Mouse (Mus musculus): ENCODE measurements around the gene Map9. TPM values are rescaled to one million over a fixed set of nuclear protein-coding genes. Genes with fewer than 3 reads are reported as not detected.
"Not testable (repeated sequence)": the region's sequence is repeated elsewhere in the genome, so short reads cannot be mapped to it uniquely, and the experiment has no call there.

Map9 gene
- polyA plus RNA-seq, 1 experiment from 2014 or later: 8.9 TPM

- ATAC-seq (ENCODE audit: insufficient number of reproducible peaks, insufficient read depth, low FRiP score, low TSS enrichment, low read depth): no peak
- H3K4me1 ChIP-seq: no peaks in the 10 kb centered on the region
- H3K27ac ChIP-seq: no peak overlapping the region
- no peaks in the 10 kb centered on the region for H3K9me3 ChIP-seq
- no peak overlapping the region for H3K4me3 ChIP-seq
- WGBS: 89% methylated on average over 3 of the region's 3 CpGs
- no peak overlapping the region for H3K9ac ChIP-seq
- no peaks in the 10 kb centered on the region for H3K27me3 ChIP-seq
- H3K4me2 ChIP-seq: no peak overlapping the region
- no peaks in the 10 kb centered on the region for H3K36me3 ChIP-seq
Measured at GRCm38 (mm10) chr3:82417958-82418357, 60.1 kb downstream of the Map9 start.

GRCm38 (mm10) chr3:82435351-82435750 lies 77.5 kb downstream of the Map9 start:
- no peaks in the 10 kb centered on the region for H3K4me1 ChIP-seq
- 84% methylated on average over 8 of the region's 8 CpGs for WGBS
- no peak overlapping the region for H3K9ac ChIP-seq
- no peaks in the 10 kb centered on the region for H3K9me3 ChIP-seq
- ATAC-seq (ENCODE audit: insufficient number of reproducible peaks, insufficient read depth, low FRiP score, low TSS enrichment, low read depth): no peak
- no peaks in the 10 kb centered on the region for H3K36me3 ChIP-seq
- no peak overlapping the region for H3K4me3 ChIP-seq
- no peak overlapping the region for H3K4me2 ChIP-seq
- H3K27me3 ChIP-seq: no peaks in the 10 kb centered on the region
- H3K27ac ChIP-seq: no peak overlapping the region

- no peaks in the 10 kb centered on the region for H3K36me3 ChIP-seq
Measured at GRCm38 (mm10) chr3:82440976-82441375, 83.1 kb downstream of the Map9 start.

GRCm38 (mm10) chr3:82441601-82442000 lies 83.8 kb downstream of the Map9 start:
- not testable (repeated sequence) for H3K9me3 ChIP-seq, H3K9ac ChIP-seq

More at GRCm38 (mm10) chr3:82440976-82441375, 83.1 kb downstream of the Map9 start:
- Histone ChIP-seq H3K4me3 (no peak overlapping the region), H3K27ac (no peak overlapping the region), H3K4me1 (no peaks in the 10 kb centered on the region), H3K4me2 (no peak overlapping the region), H3K9ac (no peak overlapping the region), H3K27me3 (no peaks in the 10 kb centered on the region), H3K9me3 (no peaks in the 10 kb centered on the region)
- WGBS: 38% methylated on average over 3 of the region's 3 CpGs
- ATAC-seq (ENCODE audit: insufficient number of reproducible peaks, insufficient read depth, low FRiP score, low TSS enrichment, low read depth): no peak

More at GRCm38 (mm10) chr3:82441601-82442000, 83.8 kb downstream of the Map9 start:
- not testable (repeated sequence) for H3K4me2 ChIP-seq; H3K27ac ChIP-seq; H3K27me3 ChIP-seq; H3K4me1 ChIP-seq; ATAC-seq (ENCODE audit: insufficient number of reproducible peaks, insufficient read depth, low FRiP score, low TSS enrichment, low read depth); H3K4me3 ChIP-seq; H3K36me3 ChIP-seq

Other genes with a start within 250 kb of the Map9 start
- gene Gucy1a1, start 212.3 kb upstream of the Map9 start, polyA plus RNA-seq (2015; fragmentation: Nextera tagmentation; extraction: Ambion mirVana): 5.7 and 6.7 TPM in 2 replicates
- gene Npy2r, start 190.0 kb downstream of the Map9 start, polyA plus RNA-seq (2015; fragmentation: Nextera tagmentation; extraction: Ambion mirVana): 0.39 and 0.77 TPM in 2 replicates

Data from embryonic facial prominence, embryonic 13.5 days (tissue).